Mouse (Mus musculus) MEL (cell line): ENCODE measurements around the gene Majin. TPM values are rescaled to one million over a fixed set of nuclear protein-coding genes. Genes with fewer than 3 reads are reported as not detected.
A peak's percentile ranks its signal among the peaks of the same experiment; 100 is the strongest.

Experiments
- DNase-seq: peaks from one replicate; pipeline ENCODE4 v3.0.0; 2011; ENCODE audit warnings: low read depth, low spot score
- H3K27ac ChIP-seq: 2 replicates; pipeline ENCODE4 v1.5.1; 2012; ENCODE audit warnings: low read depth, mild to moderate bottlenecking, control low read depth, low read length, moderate library complexity; ENCODE audit not compliant: control insufficient read depth
- H3K27me3 ChIP-seq, 2 experiments: fragments of 150-350 bp in 1 of 2; sonication (generic) in 1 of 2; 2 replicates each; pipeline ENCODE4 v1.6.1; 2012; ENCODE audit warnings: low read length in 2 of 2, mild to moderate bottlenecking in 2 of 2, improper control_type of control experiment in 1 of 2, moderate library complexity in 1 of 2; ENCODE audit not compliant: insufficient read depth in 2 of 2, control insufficient read depth in 1 of 2
- H3K36me3 ChIP-seq, 2 experiments: 2 replicates each; pipeline ENCODE4 v1.6.1; 2012 to 2014; ENCODE audit warnings: low read length in 2 of 2, improper control_type of control experiment in 1 of 2, inconsistent platforms in 1 of 2, mild to moderate bottlenecking in 1 of 2; ENCODE audit not compliant: insufficient read depth in 2 of 2, control insufficient read depth in 1 of 2
- H3K4me1 ChIP-seq, 2 experiments: fragments of 150-350 bp in 1 of 2; sonication (generic) in 1 of 2; 2 replicates each; pipeline ENCODE4 v1.6.1; 2012; ENCODE audit warnings: low read length in 2 of 2, improper control_type of control experiment in 1 of 2, mild to moderate bottlenecking in 1 of 2; ENCODE audit not compliant: insufficient read depth in 2 of 2, control insufficient read depth in 1 of 2
- H3K4me3 ChIP-seq, 2 experiments: fragments of 150-350 bp in 1 of 2; sonication (generic) in 1 of 2; 2 replicates each; pipeline ENCODE4 v1.5.1; 2012; ENCODE audit warnings: low read depth in 2 of 2, low read length in 2 of 2, mild to moderate bottlenecking in 2 of 2, moderate library complexity in 2 of 2, control low read depth in 1 of 2, improper control_type of control experiment in 1 of 2; ENCODE audit not compliant: control insufficient read depth in 1 of 2, insufficient read depth in 1 of 2
- H3K79me2 ChIP-seq: 2 replicates; pipeline ENCODE4 v1.6.1; 2012; ENCODE audit warnings: mild to moderate bottlenecking, low read length, moderate library complexity; ENCODE audit not compliant: control insufficient read depth, poor library complexity, insufficient read depth
- H3K9ac ChIP-seq: 2 replicates; pipeline ENCODE4 v1.6.1; 2012; ENCODE audit warnings: low read depth, mild to moderate bottlenecking, control low read depth, low read length, moderate library complexity; ENCODE audit not compliant: control insufficient read depth, poor library complexity, severe bottlenecking
- H3K9me3 ChIP-seq: fragments of 150-350 bp; sonication (generic); replicated peaks from 2 replicates; pipeline ENCODE4 v1.6.1; 2012; ENCODE audit warnings: mild to moderate bottlenecking, low read length, improper control_type of control experiment, moderate library complexity; ENCODE audit not compliant: insufficient read depth
- CHD1 ChIP-seq: IDR thresholded peaks from 2 replicates; pipeline ENCODE4 v1.6.1; 2012; ENCODE audit warnings: low read depth, mild to moderate bottlenecking, inconsistent platforms, low read length, improper control_type of control experiment
- CHD2 ChIP-seq: IDR thresholded peaks from 2 replicates; pipeline ENCODE4 v1.6.1; 2011; ENCODE audit warnings: low read length, improper control_type of control experiment
- CTCF ChIP-seq, 3 experiments: IDR thresholded peaks in 2 of 3; conservative IDR thresholded peaks in 1 of 3; 2 replicates each; pipeline ENCODE4 v1.5.1; 2011 to 2012; ENCODE audit warnings: low read length in 3 of 3, low read depth in 2 of 3, mild to moderate bottlenecking in 2 of 3, improper control_type of control experiment in 1 of 3, inconsistent platforms in 1 of 3, mixed read lengths in 1 of 3, moderate library complexity in 1 of 3; ENCODE audit not compliant: control insufficient read depth in 1 of 3, insufficient read depth in 1 of 3, poor library complexity in 1 of 3, severe bottlenecking in 1 of 3
- E2F4 ChIP-seq: IDR thresholded peaks from 2 replicates; pipeline ENCODE4 v1.6.1; 2011; ENCODE audit warnings: low read depth, low read length, improper control_type of control experiment, borderline replicate concordance
- EP300 ChIP-seq, 2 experiments: IDR thresholded peaks; 2 replicates each; pipeline ENCODE4 v1.6.1; 2011; ENCODE audit warnings: improper control_type of control experiment in 2 of 2, low read length in 2 of 2, low read depth in 1 of 2, mild to moderate bottlenecking in 1 of 2
- ETS1 ChIP-seq: IDR thresholded peaks from 2 replicates; pipeline ENCODE4 v1.6.1; 2012; ENCODE audit warnings: low read depth, mild to moderate bottlenecking, inconsistent platforms, low read length, improper control_type of control experiment, moderate library complexity
- HCFC1 ChIP-seq: IDR thresholded peaks from 2 replicates; pipeline ENCODE4 v1.6.1; 2012; ENCODE audit warnings: low read depth, mild to moderate bottlenecking, inconsistent platforms, low read length, improper control_type of control experiment, moderate library complexity
- JUND ChIP-seq: IDR thresholded peaks from 2 replicates; pipeline ENCODE4 v1.6.1; 2011; ENCODE audit warnings: low read depth, mild to moderate bottlenecking, improper control_type of control experiment, low read length
- MAFK ChIP-seq: IDR thresholded peaks from 2 replicates; pipeline ENCODE4 v1.6.1; 2011; ENCODE audit warnings: low read depth, mild to moderate bottlenecking, low read length, improper control_type of control experiment, borderline replicate concordance
- MAX ChIP-seq: IDR thresholded peaks from 2 replicates; pipeline ENCODE4 v1.6.1; 2011; ENCODE audit warnings: low read length, improper control_type of control experiment
- MXI1 ChIP-seq: IDR thresholded peaks from 2 replicates; pipeline ENCODE4 v1.6.1; 2011; ENCODE audit warnings: mild to moderate bottlenecking, low read depth, low read length, improper control_type of control experiment
- NELFE ChIP-seq: IDR thresholded peaks from 2 replicates; pipeline ENCODE4 v1.6.1; 2011; ENCODE audit warnings: low read depth, low read length, improper control_type of control experiment
- NRF1 ChIP-seq: IDR thresholded peaks from 2 replicates; pipeline ENCODE4 v1.6.1; 2014; ENCODE audit warnings: low read depth, mild to moderate bottlenecking, inconsistent platforms, low read length, improper control_type of control experiment, moderate library complexity; ENCODE audit not compliant: poor library complexity, insufficient read depth, severe bottlenecking
- POLR2A ChIP-seq, 2 experiments: IDR thresholded peaks; 2 replicates each; pipeline ENCODE4 v1.6.1; 2011 to 2012; ENCODE audit warnings: low read length in 2 of 2, mild to moderate bottlenecking in 2 of 2, control low read depth in 1 of 2, improper control_type of control experiment in 1 of 2, low read depth in 1 of 2, moderate library complexity in 1 of 2; ENCODE audit not compliant: control insufficient read depth in 1 of 2, insufficient read depth in 1 of 2, poor library complexity in 1 of 2
- POLR2AphosphoS2 ChIP-seq: IDR thresholded peaks from 2 replicates; pipeline ENCODE4 v1.6.1; 2011; ENCODE audit warnings: low read length, improper control_type of control experiment
- RCOR1 ChIP-seq: IDR thresholded peaks from 2 replicates; pipeline ENCODE4 v1.6.1; 2012; ENCODE audit warnings: low read depth, mild to moderate bottlenecking, inconsistent platforms, low read length, improper control_type of control experiment
- SIN3A ChIP-seq: IDR thresholded peaks from 2 replicates; pipeline ENCODE4 v1.6.1; 2012; ENCODE audit warnings: low read length, improper control_type of control experiment, inconsistent platforms
- TAL1 ChIP-seq: IDR thresholded peaks from 2 replicates; pipeline ENCODE4 v1.6.1; 2012; ENCODE audit warnings: mild to moderate bottlenecking, inconsistent platforms, low read length, moderate library complexity, mixed read lengths
- TCF12 ChIP-seq: IDR thresholded peaks from 2 replicates; pipeline ENCODE4 v1.6.1; 2014; ENCODE audit warnings: low read depth, mild to moderate bottlenecking, inconsistent platforms, low read length, improper control_type of control experiment, moderate library complexity
- UBTF ChIP-seq: IDR thresholded peaks from 2 replicates; pipeline ENCODE4 v1.6.1; 2012; ENCODE audit warnings: low read depth, mild to moderate bottlenecking, inconsistent platforms, low read length, improper control_type of control experiment, moderate library complexity, borderline replicate concordance; ENCODE audit not compliant: insufficient read depth
- USF1 ChIP-seq: IDR thresholded peaks from 2 replicates; pipeline ENCODE4 v1.6.1; 2014; ENCODE audit warnings: low read depth, mild to moderate bottlenecking, inconsistent platforms, low read length, improper control_type of control experiment, moderate library complexity
- USF2 ChIP-seq, 2 experiments: IDR thresholded peaks; 2 replicates each; pipeline ENCODE4 v1.6.1; 2011 to 2012; ENCODE audit warnings: improper control_type of control experiment in 2 of 2, low read length in 2 of 2, borderline replicate concordance in 1 of 2, inconsistent platforms in 1 of 2, low read depth in 1 of 2, mild to moderate bottlenecking in 1 of 2; ENCODE audit not compliant: insufficient read depth in 1 of 2
- ZC3H11A ChIP-seq: IDR thresholded peaks from 2 replicates; pipeline ENCODE4 v1.6.1; 2012; ENCODE audit warnings: low read depth, mild to moderate bottlenecking, inconsistent platforms, low read length, improper control_type of control experiment
- ZKSCAN1 ChIP-seq: IDR thresholded peaks from 2 replicates; pipeline ENCODE4 v1.6.1; 2012; ENCODE audit warnings: low read depth, mild to moderate bottlenecking, inconsistent platforms, low read length, improper control_type of control experiment, moderate library complexity
- ZMIZ1 ChIP-seq: IDR thresholded peaks from 2 replicates; pipeline ENCODE4 v1.6.1; 2012; ENCODE audit warnings: low read depth, mild to moderate bottlenecking, inconsistent platforms, low read length, improper control_type of control experiment, moderate library complexity
- polyA plus RNA-seq, 2 experiments: library from polyadenylated mRNA; stranded (reverse) in 1 of 2; unstranded in 1 of 2; fragments of >175 nt in 1 of 2; fragments of >200 nt in 1 of 2; gene quantifications; 2 replicates each; pipeline versions ENCODE4 v1.2.1 to v1.2.4; 2012; ENCODE audit warnings: low replicate concordance in 2 of 2, low read depth in 1 of 2; ENCODE audit not compliant: insufficient read length in 2 of 2, insufficient read depth in 1 of 2, missing spikeins in 1 of 2
- total RNA-seq: library from RNA; depleted of rRNA; stranded (reverse); fragments of 300-350 nt; gene quantifications from 2 replicates; pipeline ENCODE4 v1.2.3, GENCODE M21; 2012

Majin gene
- total and polyA plus RNA-seq, 3 experiments: not detected

- no peak overlapping the region for H3K9ac ChIP-seq
- H3K36me3 ChIP-seq: no peaks in the 10 kb centered on the region
- DNase-seq: peak; percentile 62
- H3K4me1 ChIP-seq: no peaks in the 10 kb centered on the region
- H3K4me3 ChIP-seq: no peak overlapping the region
- no peaks in the 10 kb centered on the region for H3K9me3 ChIP-seq
- H3K27me3 ChIP-seq: peaks cover 0 to 2% of the 10 kb centered on the region in 2 experiments; a peak in 2 of 4 replicates
- no peak for TF ChIP-seq CHD1
- peak; percentile 61; the same call in 1 of the 2 replicates for TF ChIP-seq SIN3A
- TF ChIP-seq USF2 (IDR thresholded peaks at IDR 0.05; ENCODE audit: borderline replicate concordance in 1 of 2, insufficient read depth in 1 of 2, low read depth in 1 of 2, low read length in 2 of 2): no peak
- TF ChIP-seq UBTF: no peak
- TF ChIP-seq JUND: no peak
- TF ChIP-seq HCFC1: no peak
- no peak for TF ChIP-seq USF1
- TF ChIP-seq ETS1: no peak
- no peak for TF ChIP-seq NELFE
- TF ChIP-seq MAX: 0 out of 2 replicates have a peak, but pooled peaks have one; percentile 14
- TF ChIP-seq NRF1: no peak
- TF ChIP-seq E2F4: no peak
- no peak for TF ChIP-seq ZMIZ1
- TF ChIP-seq TAL1: no peak
- TF ChIP-seq MXI1: peak; percentile 83
- H3K79me2 ChIP-seq: no peaks in the 10 kb centered on the region
- no peak overlapping the region for H3K27ac ChIP-seq
Observed at GRCm38 (mm10) chr19:6181629-6182028, 2.6 kb upstream of the Majin start.

- no peaks in the 10 kb centered on the region for H3K36me3 ChIP-seq
- no peaks in the 10 kb centered on the region for H3K9me3 ChIP-seq
- no peak overlapping the region for H3K4me3 ChIP-seq
- no peak overlapping the region for H3K27ac ChIP-seq
- no peak overlapping the region for H3K9ac ChIP-seq
- H3K27me3 ChIP-seq: peaks cover 0 to 2% of the 10 kb centered on the region in 2 experiments; a peak in 2 of 4 replicates
- no peaks in the 10 kb centered on the region for H3K79me2 ChIP-seq
- TF ChIP-seq MAFK (no peak), CHD2 (no peak), ZC3H11A (no peak), NELFE (no peak), ZMIZ1 (no peak), CTCF (IDR thresholded peaks at IDR 0.05 in 2 of 3, conservative IDR thresholded peaks at IDR 0.05 in 1 of 3; ENCODE audit: control insufficient read depth in 1 of 3, insufficient read depth in 1 of 3, low read depth in 2 of 3, low read length in 3 of 3, poor library complexity in 1 of 3, severe bottlenecking in 1 of 3) (no peak), EP300 (IDR thresholded peaks at IDR 0.05; ENCODE audit: low read depth in 1 of 2, low read length in 2 of 2) (no peak), POLR2A (IDR thresholded peaks at IDR 0.05; ENCODE audit: control insufficient read depth in 1 of 2, insufficient read depth in 1 of 2, low read depth in 1 of 2, low read length in 2 of 2, poor library complexity in 1 of 2) (no peak), ZKSCAN1 (no peak), POLR2AphosphoS2 (no peak), RCOR1 (no peak), MAX (no peak), TCF12 (no peak)
- peak; percentile 20 for DNase-seq
- no peaks in the 10 kb centered on the region for H3K4me1 ChIP-seq
Observed at GRCm38 (mm10) chr19:6182534-6182933, 1.7 kb upstream of the Majin start.
